Mouse (Mus musculus) olfactory bulb, adult 2 months (tissue): ENCODE data around the gene Sars. TPM values are rescaled to one million over a fixed set of nuclear protein-coding genes. Genes with fewer than 3 reads are reported as not detected.

Experiments
- H3K27ac ChIP-seq: fragments of 200-500 bp; 2 replicates; pipeline ENCODE4 v1.5.1; 2012; ENCODE audit warnings: low read depth, low read length; ENCODE audit not compliant: insufficient read depth
- H3K4me1 ChIP-seq: fragments of 200-500 bp; 2 replicates; pipeline ENCODE4 v1.6.1; 2012; ENCODE audit warnings: low read length; ENCODE audit not compliant: control insufficient read depth, insufficient read depth
- H3K4me3 ChIP-seq: fragments of 200-500 bp; 2 replicates; pipeline ENCODE4 v1.5.1; 2012; ENCODE audit warnings: mild to moderate bottlenecking, low read depth, low read length, moderate library complexity; ENCODE audit not compliant: insufficient read depth
- CTCF ChIP-seq: fragments of 200-500 bp; IDR thresholded peaks from 2 replicates; pipeline ENCODE4 v1.5.1; 2012; ENCODE audit warnings: low read depth, mild to moderate bottlenecking, low read length, moderate library complexity; ENCODE audit not compliant: insufficient read depth
- POLR2A ChIP-seq: fragments of 200-500 bp; IDR thresholded peaks from 2 replicates; pipeline ENCODE4 v1.6.1; 2012; ENCODE audit warnings: mild to moderate bottlenecking, low read depth, low read length, moderate library complexity; ENCODE audit not compliant: insufficient read depth
- WGBS: fragments of 180-500 bp; shearing (Covaris S2); methylation state at CpG from one replicate; pipeline ENCODE4 v1.1.7; 2018; 5-methylcytosine and 5-hydroxymethylcytosine counted together
- polyA plus RNA-seq: library from polyadenylated mRNA; stranded (reverse); fragments of >200 nt; gene quantifications from 2 replicates; pipeline ENCODE4 v1.2.4, GENCODE M21; 2012; ENCODE audit warnings: low replicate concordance; ENCODE audit not compliant: missing spikeins, insufficient read depth, insufficient read length

The Sars gene
- polyA plus RNA-seq, 1 experiment: 343 TPM

DNA sequence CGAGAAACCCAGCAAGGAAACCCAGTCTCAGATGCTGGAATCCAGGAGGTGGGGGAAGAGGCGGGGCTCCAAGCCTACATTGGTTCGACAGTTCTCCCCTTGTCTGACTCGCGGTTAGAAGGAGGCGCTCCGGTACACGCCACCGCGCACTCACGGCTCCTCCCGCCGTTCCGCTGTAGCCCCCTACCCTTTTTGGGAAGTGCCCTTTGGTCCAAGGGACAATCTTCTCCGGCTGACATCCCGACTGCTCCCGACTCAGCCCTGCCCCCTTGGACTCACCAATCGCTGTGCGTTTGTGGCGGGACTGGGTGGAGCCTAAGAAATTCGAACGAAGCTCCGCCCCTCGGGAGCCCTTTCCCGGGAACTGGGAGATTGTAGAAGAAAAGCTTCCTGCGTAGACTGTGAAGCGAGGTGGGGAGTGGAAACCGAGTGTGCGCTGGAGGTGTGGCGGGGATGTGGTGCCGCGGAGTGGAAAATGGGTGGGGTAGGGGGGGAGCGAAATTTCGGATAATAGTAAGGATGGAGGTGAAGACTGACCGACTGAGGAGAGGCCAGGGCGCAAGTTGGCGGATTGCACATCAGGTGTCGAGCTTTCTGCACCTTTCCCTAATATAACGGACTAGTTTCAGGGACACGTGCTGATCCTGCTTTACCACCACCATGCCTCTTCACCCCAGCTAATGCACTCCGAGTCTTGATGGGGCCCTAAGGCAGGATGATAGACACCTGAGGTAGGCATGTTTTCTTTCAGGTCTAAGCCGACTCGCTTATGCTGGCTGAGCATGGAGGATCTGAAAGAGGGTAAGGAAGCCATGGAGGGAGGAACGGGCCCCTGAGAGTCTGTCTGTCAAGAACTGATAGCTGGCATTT, 61.3 kb downstream of the Sars start, which contains the start of gene Psrc1:
TSS of gene Psrc1 (plus strand) at position 355 of the 870 bp plus-strand sequence.
- Histone ChIP-seq H3K4me1 (peaks cover 5% of the 10 kb centered on the region), H3K27ac (no peak within 1 kb of the TSS), H3K4me3 (peak within 1 kb of the TSS; percentile 85)
- TF ChIP-seq POLR2A (no peak), CTCF (no peak)
- WGBS: 2% methylated on average over 44 of the region's 44 CpGs

DNA sequence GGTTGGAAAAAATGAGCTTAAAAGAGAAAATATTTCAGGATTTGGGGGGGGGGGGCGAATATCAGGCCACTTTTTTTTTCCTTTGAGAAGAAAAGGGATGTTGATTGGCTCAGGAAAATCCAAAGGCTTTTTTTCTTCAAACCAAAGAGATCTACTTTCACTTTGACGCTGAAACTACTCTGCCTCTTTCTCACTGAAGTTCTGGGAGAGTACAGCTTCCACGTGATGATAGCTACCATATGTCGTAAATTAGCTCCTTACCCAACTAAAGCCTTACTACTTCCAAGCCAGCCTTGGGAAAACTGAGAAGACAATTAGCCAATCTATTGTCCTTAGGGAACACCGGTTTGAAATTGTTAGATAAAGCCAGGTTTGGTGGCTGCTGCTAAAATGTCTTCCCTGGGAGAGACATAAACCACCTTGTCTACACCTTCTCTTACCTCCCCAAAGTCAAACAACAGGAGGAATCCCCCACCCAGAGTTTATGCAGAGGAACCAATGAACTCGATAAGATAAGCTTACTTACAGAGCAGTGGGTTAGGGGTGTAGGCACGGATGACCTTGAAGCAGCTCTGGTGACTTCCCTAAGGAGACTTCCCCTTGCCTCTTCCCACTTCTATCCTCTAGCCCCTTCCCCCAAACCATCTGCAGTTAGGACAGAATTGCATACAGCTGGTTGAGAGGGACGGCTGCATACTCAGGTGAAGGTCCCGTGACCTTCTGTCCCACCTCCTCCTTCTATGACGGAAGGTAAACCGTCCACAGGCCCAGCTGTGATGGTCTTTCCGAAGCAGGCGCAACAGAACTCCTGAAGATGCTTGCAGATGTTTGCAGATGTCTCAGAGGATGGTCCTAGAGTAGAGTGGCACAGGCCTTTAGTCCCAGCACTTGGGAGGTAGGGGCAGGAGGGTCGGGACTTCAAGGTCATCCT, 62.8 kb downstream of the Sars start:
- Histone ChIP-seq H3K27ac (no peak overlapping the region), H3K4me1 (peaks cover 5% of the 10 kb centered on the region), H3K4me3 (no peak overlapping the region)
- 83% methylated on average over 14 of the region's 14 CpGs for WGBS
- TF ChIP-seq CTCF (no peak), POLR2A (no peak)

DNA sequence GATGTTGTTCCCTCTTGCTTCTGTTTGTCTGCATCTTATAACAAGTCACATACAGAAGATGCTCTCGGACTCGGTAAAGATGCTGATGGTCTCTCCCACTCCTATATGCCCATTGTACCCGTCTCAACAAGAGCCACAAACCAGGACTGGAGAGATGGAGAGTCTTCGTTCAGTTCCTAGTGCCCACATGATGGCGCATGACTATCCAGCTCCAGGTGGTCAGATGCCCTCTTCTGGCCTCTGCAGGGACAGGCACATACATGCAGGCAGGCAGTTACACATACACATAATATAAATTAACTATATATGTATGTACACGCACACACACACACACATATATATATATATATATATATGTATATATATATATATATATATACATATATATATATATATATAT, 64.3 kb downstream of the Sars start:
- WGBS: 82% methylated on average over 6 of the region's 6 CpGs
- Histone ChIP-seq H3K27ac (no peak overlapping the region), H3K4me1 (peaks cover 5% of the 10 kb centered on the region), H3K4me3 (no peak overlapping the region)
- TF ChIP-seq POLR2A (no peak), CTCF (no peak)

DNA sequence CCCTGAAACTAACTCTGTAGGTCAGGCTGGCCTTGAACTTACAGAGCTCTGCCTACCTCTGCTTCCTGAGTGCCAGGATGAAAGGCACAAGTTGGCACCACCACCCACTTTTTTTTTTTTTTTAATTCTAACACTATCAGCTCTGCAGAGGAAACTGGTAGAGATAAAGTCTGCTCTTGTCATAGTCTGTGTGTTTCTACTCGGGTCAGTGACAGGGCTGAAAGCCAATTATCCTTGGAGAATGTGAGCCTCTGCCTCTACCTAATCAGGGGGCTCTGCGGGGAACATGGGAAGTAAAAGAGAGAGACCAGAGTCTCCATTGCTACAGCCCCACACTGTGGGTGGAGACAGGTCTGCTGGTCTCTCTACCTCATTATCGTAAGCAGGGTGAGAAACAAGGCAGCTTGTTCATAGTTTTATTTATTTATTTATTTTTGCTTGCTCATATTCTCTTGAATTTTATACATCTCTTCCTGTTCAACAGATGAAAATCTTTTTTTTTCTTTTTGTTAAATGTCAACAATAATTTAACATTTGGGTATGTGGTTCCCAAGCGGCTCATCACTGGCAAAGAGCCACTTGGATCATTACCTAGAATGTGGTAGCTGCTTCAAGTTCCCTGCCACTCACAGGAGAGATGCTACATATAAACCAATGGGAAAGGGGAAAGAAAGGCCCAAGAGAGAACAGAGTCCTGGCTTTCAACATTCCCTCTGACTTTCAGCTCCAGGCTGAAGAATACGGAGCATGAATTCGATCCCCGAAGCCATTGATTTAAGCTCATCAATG, 65.9 kb downstream of the Sars start:
- peaks cover 4% of the 10 kb centered on the region for H3K4me1 ChIP-seq
- TF ChIP-seq CTCF (no peak), POLR2A (no peak)
- 81% methylated on average over 7 of the region's 7 CpGs for WGBS
- no peak overlapping the region for H3K4me3 ChIP-seq
- H3K27ac ChIP-seq: no peak overlapping the region

Other genes starting within 250 kb of the Sars start
- gene Cyb561d1, start 244.0 kb downstream of the Sars start, polyA plus RNA-seq: not detected in 2 replicates
- not detected in 2 replicates for gene Atxn7l2, start 234.3 kb downstream of the Sars start, polyA plus RNA-seq
- not detected in 2 replicates for gene Sypl2, start 218.6 kb downstream of the Sars start, polyA plus RNA-seq
- not detected in 2 replicates for gene Psma5, start 188.3 kb downstream of the Sars start, polyA plus RNA-seq
- gene Sort1, start 161.1 kb downstream of the Sars start, polyA plus RNA-seq: 89.7 TPM in 1 of 2 replicates, not detected in the other
- gene Mybphl, start 80.3 kb downstream of the Sars start, polyA plus RNA-seq: not detected in 2 replicates
- gene Psrc1, start 61.4 kb downstream of the Sars start, polyA plus RNA-seq: not detected in 2 replicates
- not detected in 2 replicates for gene Celsr2, start 29.7 kb downstream of the Sars start, polyA plus RNA-seq
- not detected in 2 replicates for gene 1700013F07Rik, start 88.9 kb upstream of the Sars start, polyA plus RNA-seq
- gene 5330417C22Rik, start 91.3 kb upstream of the Sars start, polyA plus RNA-seq: not detected in 2 replicates
- gene Tmem167b, start 117.3 kb upstream of the Sars start, polyA plus RNA-seq: not detected in 2 replicates
- gene Taf13, start 126.5 kb upstream of the Sars start, polyA plus RNA-seq: not detected in 2 replicates
- gene Wdr47, start 146.1 kb upstream of the Sars start, polyA plus RNA-seq: 109 TPM in 1 of 2 replicates, not detected in the other
- gene Clcc1, start 208.7 kb upstream of the Sars start, polyA plus RNA-seq: not detected in 2 replicates